Mouse (Mus musculus) MEL (cell line): ENCODE measurements around the gene Hexim2. TPM values are rescaled to one million over a fixed set of nuclear protein-coding genes. Genes with fewer than 3 reads are reported as not detected.

ENCODE experiments used
- DNase-seq: peaks from one replicate; pipeline ENCODE4 v3.0.0; 2011; ENCODE audit warnings: low read depth, low spot score
- H3K27ac ChIP-seq: 2 replicates; pipeline ENCODE4 v1.5.1; 2012; ENCODE audit warnings: low read depth, mild to moderate bottlenecking, control low read depth, low read length, moderate library complexity; ENCODE audit not compliant: control insufficient read depth
- H3K27me3 ChIP-seq, 2 experiments: fragments of 150-350 bp in 1 of 2; sonication (generic) in 1 of 2; 2 replicates each; pipeline ENCODE4 v1.6.1; 2012; ENCODE audit warnings: low read length in 2 of 2, mild to moderate bottlenecking in 2 of 2, improper control_type of control experiment in 1 of 2, moderate library complexity in 1 of 2; ENCODE audit not compliant: insufficient read depth in 2 of 2, control insufficient read depth in 1 of 2
- H3K36me3 ChIP-seq, 2 experiments: 2 replicates each; pipeline ENCODE4 v1.6.1; 2012 to 2014; ENCODE audit warnings: low read length in 2 of 2, improper control_type of control experiment in 1 of 2, inconsistent platforms in 1 of 2, mild to moderate bottlenecking in 1 of 2; ENCODE audit not compliant: insufficient read depth in 2 of 2, control insufficient read depth in 1 of 2
- H3K4me1 ChIP-seq, 2 experiments: fragments of 150-350 bp in 1 of 2; sonication (generic) in 1 of 2; 2 replicates each; pipeline ENCODE4 v1.6.1; 2012; ENCODE audit warnings: low read length in 2 of 2, improper control_type of control experiment in 1 of 2, mild to moderate bottlenecking in 1 of 2; ENCODE audit not compliant: insufficient read depth in 2 of 2, control insufficient read depth in 1 of 2
- H3K4me3 ChIP-seq, 2 experiments: fragments of 150-350 bp in 1 of 2; sonication (generic) in 1 of 2; 2 replicates each; pipeline ENCODE4 v1.5.1; 2012; ENCODE audit warnings: low read depth in 2 of 2, low read length in 2 of 2, mild to moderate bottlenecking in 2 of 2, moderate library complexity in 2 of 2, control low read depth in 1 of 2, improper control_type of control experiment in 1 of 2; ENCODE audit not compliant: control insufficient read depth in 1 of 2, insufficient read depth in 1 of 2
- H3K79me2 ChIP-seq: 2 replicates; pipeline ENCODE4 v1.6.1; 2012; ENCODE audit warnings: mild to moderate bottlenecking, low read length, moderate library complexity; ENCODE audit not compliant: control insufficient read depth, poor library complexity, insufficient read depth
- H3K9ac ChIP-seq: 2 replicates; pipeline ENCODE4 v1.6.1; 2012; ENCODE audit warnings: low read depth, mild to moderate bottlenecking, control low read depth, low read length, moderate library complexity; ENCODE audit not compliant: control insufficient read depth, poor library complexity, severe bottlenecking
- H3K9me3 ChIP-seq: fragments of 150-350 bp; sonication (generic); replicated peaks from 2 replicates; pipeline ENCODE4 v1.6.1; 2012; ENCODE audit warnings: mild to moderate bottlenecking, low read length, improper control_type of control experiment, moderate library complexity; ENCODE audit not compliant: insufficient read depth
- CHD1 ChIP-seq: IDR thresholded peaks from 2 replicates; pipeline ENCODE4 v1.6.1; 2012; ENCODE audit warnings: low read depth, mild to moderate bottlenecking, inconsistent platforms, low read length, improper control_type of control experiment
- CHD2 ChIP-seq: IDR thresholded peaks from 2 replicates; pipeline ENCODE4 v1.6.1; 2011; ENCODE audit warnings: low read length, improper control_type of control experiment
- CTCF ChIP-seq, 3 experiments: IDR thresholded peaks in 2 of 3; conservative IDR thresholded peaks in 1 of 3; 2 replicates each; pipeline ENCODE4 v1.5.1; 2011 to 2012; ENCODE audit warnings: low read length in 3 of 3, low read depth in 2 of 3, mild to moderate bottlenecking in 2 of 3, improper control_type of control experiment in 1 of 3, inconsistent platforms in 1 of 3, mixed read lengths in 1 of 3, moderate library complexity in 1 of 3; ENCODE audit not compliant: control insufficient read depth in 1 of 3, insufficient read depth in 1 of 3, poor library complexity in 1 of 3, severe bottlenecking in 1 of 3
- E2F4 ChIP-seq: IDR thresholded peaks from 2 replicates; pipeline ENCODE4 v1.6.1; 2011; ENCODE audit warnings: low read depth, low read length, improper control_type of control experiment, borderline replicate concordance
- ELF1 ChIP-seq: IDR thresholded peaks from 2 replicates; pipeline ENCODE4 v1.6.1; 2014; ENCODE audit warnings: low read depth, mild to moderate bottlenecking, inconsistent platforms, low read length, improper control_type of control experiment, moderate library complexity
- EP300 ChIP-seq, 2 experiments: IDR thresholded peaks; 2 replicates each; pipeline ENCODE4 v1.6.1; 2011; ENCODE audit warnings: improper control_type of control experiment in 2 of 2, low read length in 2 of 2, low read depth in 1 of 2, mild to moderate bottlenecking in 1 of 2
- ETS1 ChIP-seq: IDR thresholded peaks from 2 replicates; pipeline ENCODE4 v1.6.1; 2012; ENCODE audit warnings: low read depth, mild to moderate bottlenecking, inconsistent platforms, low read length, improper control_type of control experiment, moderate library complexity
- GABPA ChIP-seq: IDR thresholded peaks from 2 replicates; pipeline ENCODE4 v1.6.1; 2012; ENCODE audit warnings: low read depth, mild to moderate bottlenecking, inconsistent platforms, low read length, improper control_type of control experiment, moderate library complexity
- GATA1 ChIP-seq: IDR thresholded peaks from 2 replicates; pipeline ENCODE4 v1.6.1; 2011; ENCODE audit warnings: low read depth, low read length, improper control_type of control experiment
- HCFC1 ChIP-seq: IDR thresholded peaks from 2 replicates; pipeline ENCODE4 v1.6.1; 2012; ENCODE audit warnings: low read depth, mild to moderate bottlenecking, inconsistent platforms, low read length, improper control_type of control experiment, moderate library complexity
- JUND ChIP-seq: IDR thresholded peaks from 2 replicates; pipeline ENCODE4 v1.6.1; 2011; ENCODE audit warnings: low read depth, mild to moderate bottlenecking, improper control_type of control experiment, low read length
- KAT2A ChIP-seq: conservative IDR thresholded peaks from 2 replicates; pipeline ENCODE4 v1.6.1; 2012; ENCODE audit warnings: low read depth, low read length, improper control_type of control experiment, inconsistent platforms
- MAFK ChIP-seq: IDR thresholded peaks from 2 replicates; pipeline ENCODE4 v1.6.1; 2011; ENCODE audit warnings: low read depth, mild to moderate bottlenecking, low read length, improper control_type of control experiment, borderline replicate concordance
- MAX ChIP-seq: IDR thresholded peaks from 2 replicates; pipeline ENCODE4 v1.6.1; 2011; ENCODE audit warnings: low read length, improper control_type of control experiment
- MAZ ChIP-seq: IDR thresholded peaks from 2 replicates; pipeline ENCODE4 v1.6.1; 2012; ENCODE audit warnings: low read depth, mild to moderate bottlenecking, inconsistent platforms, low read length, improper control_type of control experiment
- MEF2A ChIP-seq: IDR thresholded peaks from 2 replicates; pipeline ENCODE4 v1.6.1; 2014; ENCODE audit warnings: low read depth, mild to moderate bottlenecking, inconsistent platforms, low read length, improper control_type of control experiment; ENCODE audit not compliant: poor library complexity, insufficient replicate concordance, severe bottlenecking; ENCODE audit errors: extremely low read depth
- MYB ChIP-seq: IDR thresholded peaks from 2 replicates; pipeline ENCODE4 v1.6.1; 2011; ENCODE audit warnings: mild to moderate bottlenecking, low read depth, low read length, improper control_type of control experiment
- NELFE ChIP-seq: IDR thresholded peaks from 2 replicates; pipeline ENCODE4 v1.6.1; 2011; ENCODE audit warnings: low read depth, low read length, improper control_type of control experiment
- NRF1 ChIP-seq: IDR thresholded peaks from 2 replicates; pipeline ENCODE4 v1.6.1; 2014; ENCODE audit warnings: low read depth, mild to moderate bottlenecking, inconsistent platforms, low read length, improper control_type of control experiment, moderate library complexity; ENCODE audit not compliant: poor library complexity, insufficient read depth, severe bottlenecking
- POLR2AphosphoS2 ChIP-seq: IDR thresholded peaks from 2 replicates; pipeline ENCODE4 v1.6.1; 2011; ENCODE audit warnings: low read length, improper control_type of control experiment
- TBP ChIP-seq: IDR thresholded peaks from 2 replicates; pipeline ENCODE4 v1.8.0; 2011; ENCODE audit warnings: low read depth, low read length, improper control_type of control experiment
- TCF12 ChIP-seq: IDR thresholded peaks from 2 replicates; pipeline ENCODE4 v1.6.1; 2014; ENCODE audit warnings: low read depth, mild to moderate bottlenecking, inconsistent platforms, low read length, improper control_type of control experiment, moderate library complexity
- UBTF ChIP-seq: IDR thresholded peaks from 2 replicates; pipeline ENCODE4 v1.6.1; 2012; ENCODE audit warnings: low read depth, mild to moderate bottlenecking, inconsistent platforms, low read length, improper control_type of control experiment, moderate library complexity, borderline replicate concordance; ENCODE audit not compliant: insufficient read depth
- USF1 ChIP-seq: IDR thresholded peaks from 2 replicates; pipeline ENCODE4 v1.6.1; 2014; ENCODE audit warnings: low read depth, mild to moderate bottlenecking, inconsistent platforms, low read length, improper control_type of control experiment, moderate library complexity
- USF2 ChIP-seq, 2 experiments: IDR thresholded peaks; 2 replicates each; pipeline ENCODE4 v1.6.1; 2011 to 2012; ENCODE audit warnings: improper control_type of control experiment in 2 of 2, low read length in 2 of 2, borderline replicate concordance in 1 of 2, inconsistent platforms in 1 of 2, low read depth in 1 of 2, mild to moderate bottlenecking in 1 of 2; ENCODE audit not compliant: insufficient read depth in 1 of 2
- ZKSCAN1 ChIP-seq: IDR thresholded peaks from 2 replicates; pipeline ENCODE4 v1.6.1; 2012; ENCODE audit warnings: low read depth, mild to moderate bottlenecking, inconsistent platforms, low read length, improper control_type of control experiment, moderate library complexity
- ZMIZ1 ChIP-seq: IDR thresholded peaks from 2 replicates; pipeline ENCODE4 v1.6.1; 2012; ENCODE audit warnings: low read depth, mild to moderate bottlenecking, inconsistent platforms, low read length, improper control_type of control experiment, moderate library complexity
- polyA plus RNA-seq, 2 experiments: library from polyadenylated mRNA; stranded (reverse) in 1 of 2; unstranded in 1 of 2; fragments of >175 nt in 1 of 2; fragments of >200 nt in 1 of 2; gene quantifications; 2 replicates each; pipeline versions ENCODE4 v1.2.1 to v1.2.4; 2012; ENCODE audit warnings: low replicate concordance in 2 of 2, low read depth in 1 of 2; ENCODE audit not compliant: insufficient read length in 2 of 2, insufficient read depth in 1 of 2, missing spikeins in 1 of 2
- total RNA-seq: library from RNA; depleted of rRNA; stranded (reverse); fragments of 300-350 nt; gene quantifications from 2 replicates; pipeline ENCODE4 v1.2.3, GENCODE M21; 2012

Hexim2 gene
- total and polyA plus RNA-seq, 3 experiments: 12.3 to 12.5 TPM; not detected in 1

DNA sequence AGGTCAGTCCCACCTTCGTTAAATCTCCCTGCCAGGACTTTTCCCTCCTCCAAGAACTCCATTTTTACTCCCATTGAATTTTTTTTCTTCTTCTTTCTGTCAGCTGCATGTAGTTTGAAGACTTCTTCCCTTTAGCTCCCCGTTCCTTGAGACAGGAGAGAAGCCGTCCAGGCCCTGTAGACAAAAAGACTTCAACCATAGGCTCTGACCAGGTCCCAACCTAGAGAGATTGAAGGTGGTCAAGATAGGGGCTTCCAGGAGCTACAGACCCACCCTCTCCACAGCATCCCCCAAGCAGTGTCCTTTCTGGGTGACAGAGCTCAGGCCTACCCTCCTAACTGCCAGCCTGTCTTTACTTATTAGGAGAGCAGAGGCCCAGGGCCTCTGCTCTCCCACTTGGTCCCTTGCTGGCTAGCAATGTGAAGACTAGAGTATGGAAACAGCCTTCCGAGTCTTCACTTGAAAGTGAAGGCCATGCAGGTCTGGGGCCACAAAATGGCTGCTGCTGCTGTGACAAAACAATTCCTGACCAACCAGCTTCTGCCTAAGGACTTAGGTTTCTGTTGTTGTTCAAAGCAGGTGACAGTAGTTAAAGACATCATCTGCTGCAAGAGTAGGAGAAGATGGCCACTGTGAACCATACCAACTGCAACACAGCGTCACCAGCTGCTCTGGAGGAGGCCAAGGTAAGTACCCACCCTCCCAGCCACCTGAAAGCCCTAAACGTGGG lies 1.4 kb downstream of the Hexim2 start (continued):
- TF ChIP-seq MEF2A (no peak), GATA1 (no peak; the same call in 1 of the 2 replicates), CTCF (IDR thresholded peaks at IDR 0.05 in 2 of 3, conservative IDR thresholded peaks at IDR 0.05 in 1 of 3; ENCODE audit: control insufficient read depth in 1 of 3, insufficient read depth in 1 of 3, low read depth in 2 of 3, low read length in 3 of 3, poor library complexity in 1 of 3, severe bottlenecking in 1 of 3) (no peak), TBP (no peak), GABPA (no peak), POLR2AphosphoS2 (no peak), JUND (no peak), ETS1 (no peak), MAZ (no peak; the same call in 1 of the 2 replicates), KAT2A (no peak), ZMIZ1 (no peak), E2F4 (no peak), NELFE (no peak), USF2 (IDR thresholded peaks at IDR 0.05; ENCODE audit: borderline replicate concordance in 1 of 2, insufficient read depth in 1 of 2, low read depth in 1 of 2, low read length in 2 of 2) (no peak), EP300 (IDR thresholded peaks at IDR 0.05; ENCODE audit: low read depth in 1 of 2, low read length in 2 of 2) (peak in 1 of 2 experiments; percentile 28; a peak in 1 of 4 replicates), NRF1 (no peak), MAX (peak; percentile 63; the same call in 1 of the 2 replicates), MYB (no peak), ZKSCAN1 (no peak)

DNA sequence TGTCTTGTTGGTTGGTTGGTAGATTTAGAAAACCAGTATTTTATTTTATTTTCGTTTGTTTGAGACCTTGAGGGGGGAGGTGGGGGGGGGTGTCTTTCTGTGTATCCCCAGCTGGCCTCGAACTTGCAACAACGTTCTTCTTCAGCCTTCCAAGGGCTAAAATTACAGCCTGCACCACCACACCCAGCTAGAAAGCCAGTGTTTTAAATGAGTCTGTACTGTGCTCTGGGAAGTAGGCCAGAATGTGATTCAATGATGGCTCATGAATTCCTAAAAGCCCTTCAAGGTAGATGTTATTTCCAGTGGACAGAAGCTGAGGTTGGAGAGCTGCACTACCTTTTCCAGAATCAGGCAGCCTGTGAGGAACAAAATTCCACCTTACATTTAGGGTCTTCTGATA lies 2.0 kb downstream of the Hexim2 start:
- DNase-seq: peak; percentile 66
- peaks cover 22 to 30% of the 10 kb centered on the region in 2 experiments for H3K4me1 ChIP-seq
- TF ChIP-seq HCFC1: no peak
- TF ChIP-seq ETS1: no peak
- TF ChIP-seq MEF2A: no peak
- TF ChIP-seq MAFK: 0 out of 2 replicates have a peak, but pooled peaks have one; percentile 52
- TF ChIP-seq JUND: no peak
- no peak for TF ChIP-seq UBTF
- TF ChIP-seq E2F4: no peak
- peak; percentile 99 for TF ChIP-seq TBP
- TF ChIP-seq CHD2: no peak
- TF ChIP-seq TCF12: no peak
- TF ChIP-seq USF2 (IDR thresholded peaks at IDR 0.05; ENCODE audit: borderline replicate concordance in 1 of 2, insufficient read depth in 1 of 2, low read depth in 1 of 2, low read length in 2 of 2): no peak
- TF ChIP-seq ELF1: peak; percentile 40; the same call in 1 of the 2 replicates
- no peak for TF ChIP-seq GABPA
- 0 out of 2 replicates have a peak, but pooled peaks have one; percentile 48 for TF ChIP-seq MAZ
- TF ChIP-seq MYB: no peak
- no peak for TF ChIP-seq USF1
- TF ChIP-seq CHD1: no peak
- H3K27ac ChIP-seq: peak overlapping the region; percentile 63
- H3K36me3 ChIP-seq: peaks cover 0 to 43% of the 10 kb centered on the region in 2 experiments; a peak in 2 of 4 replicates
- no peaks in the 10 kb centered on the region for H3K27me3 ChIP-seq
- H3K79me2 ChIP-seq: peaks cover 20% of the 10 kb centered on the region
- H3K9me3 ChIP-seq: no peaks in the 10 kb centered on the region
- H3K9ac ChIP-seq: peak overlapping the region; percentile 71
- peak overlapping the region; percentile 52 to 58; a peak in 3 of 4 replicates for H3K4me3 ChIP-seq
